29 mouse cellular contexts compared by ENCODE assay signal in genomic region chr9:96029886-96030285, GRCm38 (mm10).
"Had no signal": no experiment of that assay in that cellular context is flagged by ENCODE, and none has a peak within 500 bp of the region (broad histone marks: within the 10 kb centered on the region; RNA-seq: fewer than 3 reads in every experiment).

No protein-coding gene starts in this region.

- H3K4me1 ChIP-seq: embryonic facial prominence, embryonic 10.5 days; embryonic facial prominence, embryonic 12.5 days; embryonic facial prominence, embryonic 13.5 days; embryonic facial prominence, embryonic 15.5 days; forebrain, embryonic 12.5 days; forebrain, embryonic 13.5 days; forebrain, embryonic 15.5 days had no signal

- H3K9ac ChIP-seq: embryonic facial prominence, embryonic 12.5 days; embryonic facial prominence, embryonic 13.5 days; embryonic facial prominence, embryonic 15.5 days; forebrain, embryonic 12.5 days; forebrain, embryonic 13.5 days; forebrain, embryonic 15.5 days; forebrain, postnatal 0 days had no signal

- H3K9me3 ChIP-seq: embryonic facial prominence, embryonic 10.5 days; embryonic facial prominence, embryonic 12.5 days; embryonic facial prominence, embryonic 13.5 days; embryonic facial prominence, embryonic 15.5 days; forebrain, embryonic 10.5 days; forebrain, embryonic 12.5 days; forebrain, embryonic 13.5 days; forebrain, embryonic 15.5 days had no signal

- H3K27ac ChIP-seq: embryonic facial prominence, embryonic 10.5 days; embryonic facial prominence, embryonic 12.5 days; embryonic facial prominence, embryonic 13.5 days; embryonic facial prominence, embryonic 15.5 days; forebrain, embryonic 10.5 days; forebrain, embryonic 12.5 days; forebrain, embryonic 13.5 days; forebrain, embryonic 15.5 days; gastrocnemius, adult 2 months; heart, adult 2 months had no signal

- ATAC-seq: forebrain, embryonic 13.5 days; forebrain, embryonic 14.5 days; forebrain, embryonic 15.5 days; forebrain, embryonic 16.5 days; forebrain, postnatal 0 days had no signal

- H3K4me2 ChIP-seq: embryonic facial prominence, embryonic 12.5 days; embryonic facial prominence, embryonic 13.5 days; embryonic facial prominence, embryonic 15.5 days; forebrain, embryonic 12.5 days; forebrain, embryonic 13.5 days; forebrain, embryonic 15.5 days had no signal

- H3K4me3 ChIP-seq: embryonic facial prominence, embryonic 10.5 days; embryonic facial prominence, embryonic 12.5 days; embryonic facial prominence, embryonic 13.5 days; embryonic facial prominence, embryonic 15.5 days; erythroblast, embryonic 14.5 days; forebrain, embryonic 10.5 days; forebrain, embryonic 12.5 days; forebrain, embryonic 13.5 days; forebrain, embryonic 15.5 days; gastrocnemius, adult 2 months; heart, adult 2 months had no signal

- H3K27me3 ChIP-seq: embryonic facial prominence, embryonic 12.5 days; embryonic facial prominence, embryonic 13.5 days; embryonic facial prominence, embryonic 15.5 days; forebrain, embryonic 12.5 days; forebrain, embryonic 13.5 days; forebrain, embryonic 15.5 days had no signal

- DNase-seq: cerebellum, adult 2 months; cerebellum, adult 8-10 months; cerebellum, adult 9-10 months; cerebellum, adult 9-11 months; cerebellum, postnatal 10 days; cerebellum, postnatal 14 days; cerebellum, postnatal 25 days; cerebellum, postnatal 36 days; embryo, embryonic 11 days; forebrain, postnatal 0 days; gastrocnemius, adult 2 months; gastrocnemius, postnatal 10 days; gastrocnemius, postnatal 14 days; gastrocnemius, postnatal 25 days; gastrocnemius, postnatal 36 days; heart, adult 11 months; heart, adult 18-20 months; heart, adult 2 months had no signal
